Mouse (Mus musculus) megakaryocyte, embryonic 14.5 days (primary cell): ENCODE data around the gene Iyd. TPM values are rescaled to one million over a fixed set of nuclear protein-coding genes. Genes with fewer than 3 reads are reported as not detected.
"Not testable (repeated sequence)": the region's sequence is repeated elsewhere in the genome, so short reads cannot be mapped to it uniquely, and the experiment has no call there.

ENCODE experiments used
- H3K27me3 ChIP-seq: replicated peaks from 2 replicates; pipeline ENCODE3; 2012; ENCODE audit warnings: inconsistent platforms
- H3K36me3 ChIP-seq: replicated peaks from 2 replicates; pipeline ENCODE3; 2012; ENCODE audit warnings: low read length, inconsistent platforms, mixed read lengths
- H3K4me1 ChIP-seq: 2 replicates; pipeline ENCODE4 v1.6.1; 2012; ENCODE audit warnings: inconsistent platforms
- H3K4me3 ChIP-seq: replicated peaks from 2 replicates; pipeline ENCODE3; 2012; ENCODE audit warnings: moderate library complexity, mild to moderate bottlenecking, inconsistent platforms
- H3K9me3 ChIP-seq: 2 replicates; pipeline ENCODE4 v1.6.1; 2012; ENCODE audit warnings: inconsistent platforms
- FLI1 ChIP-seq: IDR thresholded peaks from 2 replicates; pipeline ENCODE4 v1.6.1; 2012; ENCODE audit warnings: low read length, inconsistent platforms, mixed read lengths
- GATA1 ChIP-seq: IDR thresholded peaks from 3 replicates; pipeline ENCODE4 v1.6.1; 2012; ENCODE audit warnings: mixed read lengths, low read length, inconsistent platforms, borderline replicate concordance
- polyA plus RNA-seq: library from polyadenylated mRNA; stranded (reverse); fragments of >175 nt; gene quantifications from 2 replicates; pipeline ENCODE4 v1.2.3, GENCODE M21; 2012; ENCODE audit warnings: low replicate concordance; ENCODE audit not compliant: insufficient read depth

Gene Iyd
- polyA plus RNA-seq: not detected in 2 replicates

DNA sequence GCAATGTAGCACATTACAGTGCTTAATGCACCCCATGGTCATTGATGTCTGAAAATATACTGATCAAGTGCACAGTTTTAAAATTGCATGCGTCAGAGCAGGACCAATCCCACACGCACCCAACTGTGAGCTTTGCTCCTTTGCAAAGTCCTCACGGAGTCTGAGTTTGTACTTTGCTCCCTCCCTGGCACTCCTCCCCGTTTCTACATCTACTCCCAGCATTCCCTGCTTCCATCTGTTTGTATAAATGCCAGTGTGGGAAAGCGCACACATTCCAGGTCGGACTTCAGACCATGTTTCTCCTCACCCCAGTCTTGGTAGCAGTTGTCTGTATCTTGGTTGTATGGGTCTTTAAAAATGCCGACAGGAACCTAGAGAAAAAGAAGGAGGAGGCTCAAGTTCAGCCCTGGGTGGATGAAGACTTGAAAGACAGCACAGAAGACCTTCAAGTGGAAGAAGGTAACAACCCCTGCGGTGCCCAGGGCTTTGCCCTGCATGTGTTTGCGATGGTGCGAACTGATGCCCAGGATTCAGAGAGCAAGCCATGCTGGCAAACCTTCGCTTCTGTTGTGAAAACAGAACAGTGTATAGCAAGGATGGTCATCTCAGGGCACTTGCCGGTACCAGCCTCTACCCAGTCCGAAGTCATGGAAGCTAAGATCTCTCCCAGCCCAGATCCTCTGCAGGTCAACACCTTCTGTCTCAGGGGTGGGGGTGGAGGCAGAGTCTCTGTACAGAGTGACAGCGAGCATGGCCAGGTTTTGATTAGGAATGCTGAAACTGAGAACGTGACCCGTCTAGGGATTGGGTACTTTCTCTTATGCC, at the start of gene Iyd:
Iyd (plus strand) TSS at position 238 of the 825 bp plus-strand sequence.
- Histone ChIP-seq H3K36me3 (no peaks in the 10 kb centered on the region), H3K27me3 (no peaks in the 10 kb centered on the region), H3K4me3 (no peak within 1 kb of the TSS), H3K4me1 (no peaks in the 10 kb centered on the region), H3K9me3 (no peaks in the 10 kb centered on the region)
- TF ChIP-seq GATA1: no peak
- TF ChIP-seq FLI1: no peak

DNA sequence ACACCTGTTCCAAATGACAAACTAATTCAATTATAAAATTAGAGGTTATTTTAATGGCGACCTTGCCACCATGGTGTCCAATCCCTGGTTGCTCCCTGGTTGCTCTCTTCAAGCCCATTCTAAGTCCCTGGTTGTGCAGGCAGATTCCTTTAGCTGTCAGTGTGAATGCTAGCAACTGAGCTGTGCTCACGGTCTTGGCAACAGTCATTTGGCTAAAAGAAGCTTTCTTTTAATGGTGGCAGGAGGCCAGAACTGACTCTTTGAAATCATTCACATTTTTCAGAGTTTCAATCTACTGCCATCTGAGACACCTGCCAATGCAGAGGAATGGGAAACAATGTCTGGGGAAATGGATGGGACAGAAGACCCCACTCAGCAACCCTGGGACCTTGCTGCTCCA, 43.2 kb upstream of the Iyd start:
- TF ChIP-seq GATA1 (no peak), FLI1 (no peak)

DNA sequence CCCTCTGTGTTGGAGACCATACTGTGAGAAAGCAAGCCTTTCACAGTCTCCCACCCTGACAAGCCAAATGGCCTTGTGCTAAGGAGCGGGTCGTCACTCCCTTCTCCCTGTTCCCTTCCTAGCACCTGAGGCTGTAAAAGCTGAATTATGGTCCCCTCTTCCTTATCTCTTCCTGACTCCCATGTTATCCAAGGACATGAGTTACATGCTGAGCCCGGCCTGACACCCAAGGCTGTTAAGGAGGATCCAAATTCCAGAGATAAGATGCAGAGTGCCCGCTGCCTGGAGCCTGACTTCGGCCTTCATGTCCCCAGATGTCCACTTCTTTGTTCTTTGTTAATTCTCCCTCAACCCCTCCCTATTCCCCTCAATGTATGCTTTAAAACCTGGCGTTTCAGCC, 39.2 kb upstream of the Iyd start:
- H3K4me3 ChIP-seq, H3K27me3 ChIP-seq, H3K4me1 ChIP-seq, H3K36me3 ChIP-seq: not testable (repeated sequence)
- peaks cover 16% of the 10 kb centered on the region; the same call in 1 of the 2 replicates for H3K9me3 ChIP-seq

More for the DNA sequence above, 43.2 kb upstream of the Iyd start:
- H3K4me1 ChIP-seq: no peaks in the 10 kb centered on the region
- no peak overlapping the region for H3K4me3 ChIP-seq
- H3K36me3 ChIP-seq: no peaks in the 10 kb centered on the region
- no peaks in the 10 kb centered on the region for H3K27me3 ChIP-seq
- peaks cover 17% of the 10 kb centered on the region; the same call in 1 of the 2 replicates for H3K9me3 ChIP-seq

DNA sequence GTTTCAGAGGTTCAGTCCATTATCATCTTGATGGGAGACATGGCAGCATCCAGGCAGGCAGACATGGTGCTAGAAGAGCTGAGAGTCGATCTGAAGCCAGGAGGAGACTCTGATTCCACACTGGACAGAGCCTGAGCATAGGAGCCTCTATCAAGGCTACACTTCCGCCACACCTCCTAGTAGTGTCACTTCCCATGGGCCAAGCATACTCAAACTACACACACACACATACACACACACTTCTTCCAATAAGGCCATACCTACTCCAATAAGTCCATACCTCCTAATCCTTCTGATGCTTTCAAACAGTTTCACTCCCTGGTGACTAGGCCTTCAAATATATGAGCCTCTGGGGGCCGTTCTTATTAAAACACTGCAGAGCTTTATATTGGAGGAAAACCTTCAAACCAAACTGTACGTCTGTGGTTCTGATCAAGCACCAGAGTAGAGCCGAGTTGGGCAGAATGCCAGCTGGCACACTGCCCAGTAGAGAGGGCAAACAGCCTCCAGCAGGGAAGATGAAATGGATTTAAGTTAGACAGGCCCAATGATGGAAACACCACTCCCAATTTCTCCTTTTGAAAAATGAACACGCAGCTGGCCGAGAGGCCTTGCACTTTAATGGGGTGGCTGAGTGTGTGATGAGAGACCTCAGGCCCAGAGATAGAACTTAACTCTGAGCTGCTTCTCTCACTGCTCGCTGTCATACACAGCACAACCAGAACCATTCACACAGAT, 32.4 kb upstream of the Iyd start:
- Histone ChIP-seq H3K27me3 (no peaks in the 10 kb centered on the region), H3K4me1 (no peaks in the 10 kb centered on the region), H3K9me3 (no peaks in the 10 kb centered on the region), H3K4me3 (no peak overlapping the region), H3K36me3 (no peaks in the 10 kb centered on the region)
- TF ChIP-seq GATA1 (no peak), FLI1 (no peak)

DNA sequence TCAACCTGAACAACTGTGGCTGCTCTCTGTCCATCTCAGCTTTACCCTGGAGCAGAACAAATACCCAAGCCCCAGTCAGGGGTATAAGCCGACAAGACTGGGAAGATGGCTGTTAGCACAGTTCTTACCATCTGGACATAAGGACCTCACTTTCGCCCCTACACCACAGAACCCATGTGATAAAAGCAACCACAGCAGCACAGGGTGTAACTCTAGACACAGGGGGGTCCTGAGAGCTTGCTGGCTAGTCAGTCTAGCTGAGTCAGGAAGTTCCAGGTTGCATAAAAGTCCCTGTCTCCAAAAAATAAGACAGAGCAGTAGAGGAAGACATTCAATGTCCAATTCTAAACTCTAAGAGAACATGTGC, 31.8 kb upstream of the Iyd start:
- Histone ChIP-seq H3K4me3 (no peak overlapping the region), H3K27me3 (no peaks in the 10 kb centered on the region), H3K4me1 (no peaks in the 10 kb centered on the region), H3K36me3 (no peaks in the 10 kb centered on the region), H3K9me3 (no peaks in the 10 kb centered on the region)
- no peak for TF ChIP-seq GATA1
- no peak for TF ChIP-seq FLI1

DNA sequence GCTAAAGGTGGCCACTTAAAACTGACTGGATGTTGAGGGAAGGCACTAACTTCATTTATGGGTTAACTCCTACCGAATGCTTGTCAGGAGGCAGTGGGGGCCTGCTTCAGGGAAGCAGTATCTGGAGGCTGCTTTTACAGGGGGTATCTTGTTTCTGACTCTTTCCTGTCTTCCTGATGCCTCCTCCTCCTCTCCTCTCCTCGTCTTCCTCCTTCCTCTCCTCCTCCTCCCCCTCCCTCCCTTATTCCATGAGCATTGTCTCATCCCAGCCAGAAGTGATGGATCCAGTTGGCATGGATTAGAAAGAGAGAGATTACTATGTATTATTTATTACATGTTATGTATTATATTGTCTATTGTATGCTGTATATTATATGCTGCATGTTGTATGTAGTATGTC, 31.3 kb upstream of the Iyd start:
- no peaks in the 10 kb centered on the region for H3K36me3 ChIP-seq
- no peak for TF ChIP-seq FLI1
- no peak for TF ChIP-seq GATA1

DNA sequence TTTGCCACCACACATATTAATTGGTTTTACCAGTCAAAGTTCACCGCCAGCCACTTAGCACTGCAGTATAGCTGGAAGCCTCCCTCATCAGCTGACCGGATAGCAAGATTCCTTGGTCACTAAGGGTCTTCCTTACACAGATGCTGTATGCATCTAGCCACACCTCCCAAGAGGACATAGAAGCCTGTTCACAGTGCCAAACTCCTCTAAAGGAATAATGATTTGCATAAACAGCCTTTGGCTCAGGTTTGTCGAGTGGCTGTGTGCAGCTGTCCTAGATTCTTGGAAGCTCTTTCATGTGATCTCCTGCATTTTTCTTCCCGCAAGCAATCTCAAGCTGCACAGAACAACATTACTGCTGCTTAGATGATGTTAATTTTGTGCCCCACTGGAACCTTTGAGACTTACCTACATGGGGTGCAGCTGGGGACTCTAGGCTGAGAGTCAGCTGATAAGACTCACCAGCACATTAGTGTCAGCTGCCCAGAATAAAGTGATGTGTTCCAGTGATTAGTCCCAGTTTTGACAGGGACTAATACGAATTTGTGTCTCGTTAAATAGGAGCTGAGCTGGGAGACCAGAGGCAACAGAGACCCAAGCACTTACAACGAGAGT, 30.3 kb upstream of the Iyd start:
- TF ChIP-seq FLI1 (no peak), GATA1 (no peak)

More for the DNA sequence above, 31.3 kb upstream of the Iyd start:
- Histone ChIP-seq H3K4me1 (no peaks in the 10 kb centered on the region), H3K4me3 (no peak overlapping the region), H3K9me3 (no peaks in the 10 kb centered on the region), H3K27me3 (no peaks in the 10 kb centered on the region)

DNA sequence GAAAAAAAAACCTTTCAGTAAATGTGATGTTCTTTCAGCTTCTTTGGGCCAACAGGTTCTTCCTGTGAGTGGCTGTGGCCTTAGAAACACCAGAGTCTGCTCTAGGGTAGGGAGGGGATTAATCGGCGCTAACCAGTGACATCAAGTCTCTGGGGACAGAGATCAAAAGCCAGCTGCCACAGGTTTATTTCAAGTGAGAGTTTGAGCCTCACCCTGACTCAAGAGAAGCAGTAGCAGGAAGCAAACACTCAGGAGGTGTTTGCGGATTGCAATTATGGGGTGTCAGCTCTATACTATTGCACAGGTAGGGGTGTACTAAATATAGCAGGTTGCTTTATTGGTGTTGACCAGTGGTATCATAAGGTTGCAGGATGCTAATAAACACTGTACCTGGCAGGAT, 29.6 kb upstream of the Iyd start:
- TF ChIP-seq GATA1: no peak
- TF ChIP-seq FLI1: no peak
- Histone ChIP-seq H3K9me3 (no peaks in the 10 kb centered on the region), H3K4me3 (no peak overlapping the region), H3K36me3 (no peaks in the 10 kb centered on the region), H3K4me1 (no peaks in the 10 kb centered on the region), H3K27me3 (no peaks in the 10 kb centered on the region)

More for the DNA sequence above, 30.3 kb upstream of the Iyd start:
- H3K4me1 ChIP-seq: no peaks in the 10 kb centered on the region
- H3K27me3 ChIP-seq: no peaks in the 10 kb centered on the region
- no peaks in the 10 kb centered on the region for H3K9me3 ChIP-seq
- no peaks in the 10 kb centered on the region for H3K36me3 ChIP-seq
- H3K4me3 ChIP-seq: no peak overlapping the region

DNA sequence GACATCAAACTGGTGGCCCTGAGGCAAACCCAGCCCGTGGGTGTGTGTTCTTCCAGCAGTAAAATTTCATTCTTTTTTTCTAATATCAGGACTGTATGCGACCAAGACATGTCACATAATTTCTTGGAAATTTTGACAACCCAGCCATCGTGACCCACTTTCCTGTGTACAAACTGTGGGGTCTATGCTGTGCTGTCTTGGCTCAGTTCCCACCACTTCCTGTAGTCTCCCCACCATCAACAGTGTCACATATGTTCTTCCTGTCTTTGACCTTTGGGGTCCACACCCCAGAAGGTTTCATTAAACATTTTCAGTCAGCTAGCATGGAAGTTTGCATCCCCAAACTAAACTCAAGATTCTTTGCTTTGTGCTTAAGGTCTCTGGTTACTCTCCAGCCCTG, 28.6 kb upstream of the Iyd start:
- Histone ChIP-seq H3K4me3 (no peak overlapping the region), H3K4me1 (no peaks in the 10 kb centered on the region), H3K9me3 (no peaks in the 10 kb centered on the region), H3K36me3 (no peaks in the 10 kb centered on the region), H3K27me3 (no peaks in the 10 kb centered on the region)
- no peak for TF ChIP-seq FLI1
- TF ChIP-seq GATA1: no peak
